Mouse (Mus musculus) limb, embryonic 14.5 days (tissue): Measurements from ENCODE around the gene Olfr836. TPM values are rescaled to one million over a fixed set of nuclear protein-coding genes. Genes with fewer than 3 reads are reported as not detected.
"Not testable (repeated sequence)": the region's sequence is repeated elsewhere in the genome, so short reads cannot be mapped to it uniquely, and the experiment has no call there.

Experiments
- ATAC-seq: fragments of 200-750 bp; cut with Nextera tagmentation; 2 replicates; pipeline ENCODE4 v1.8.0; 2017; ENCODE audit warnings: low read depth, moderate number of reproducible peaks, moderate TSS enrichment; ENCODE audit not compliant: low FRiP score
- DNase-seq: peaks from one replicate; pipeline ENCODE4 v3.0.0-alpha.2; 2015; ENCODE audit warnings: low spot score
- H3K27ac ChIP-seq: fragments of 300-500 bp; sonication (generic); replicated peaks from 2 replicates; pipeline ENCODE4 v1.5.1; 2014; ENCODE audit warnings: low read depth, mild to moderate bottlenecking, low read length, moderate library complexity, mixed read lengths
- H3K27me3 ChIP-seq: fragments of 300-500 bp; sonication (generic); 2 replicates; pipeline ENCODE4 v1.6.1; 2014; ENCODE audit warnings: low read length, mixed read lengths; ENCODE audit not compliant: control insufficient read depth, insufficient read depth
- H3K36me3 ChIP-seq: fragments of 300-500 bp; sonication (generic); 2 replicates; pipeline ENCODE4 v1.6.1; 2014; ENCODE audit warnings: mild to moderate bottlenecking, low read length, moderate library complexity, mixed read lengths; ENCODE audit not compliant: control insufficient read depth, insufficient read depth
- H3K4me1 ChIP-seq: fragments of 300-500 bp; sonication (generic); 2 replicates; pipeline ENCODE4 v1.6.1; 2014; ENCODE audit warnings: antibody characterized with exemption, low read length, mixed read lengths; ENCODE audit not compliant: control insufficient read depth, insufficient read depth
- H3K4me2 ChIP-seq: fragments of 300-500 bp; sonication (generic); replicated peaks from 2 replicates; pipeline ENCODE4 v1.6.1; 2014; ENCODE audit warnings: low read depth, mild to moderate bottlenecking, low read length, moderate library complexity; ENCODE audit not compliant: severe bottlenecking
- H3K4me3 ChIP-seq: fragments of 300-500 bp; sonication (generic); replicated peaks from 2 replicates; pipeline ENCODE4 v1.5.1; 2014; ENCODE audit warnings: low read length
- H3K9ac ChIP-seq: fragments of 300-500 bp; sonication (generic); 2 replicates; pipeline ENCODE4 v1.6.1; 2014; ENCODE audit warnings: mild to moderate bottlenecking, low read depth, low read length, moderate library complexity; ENCODE audit not compliant: severe bottlenecking
- H3K9me3 ChIP-seq: fragments of 300-500 bp; sonication (generic); 2 replicates; pipeline ENCODE4 v1.6.1; 2016; ENCODE audit warnings: low read length; ENCODE audit not compliant: control insufficient read depth
- POLR2A ChIP-seq: fragments of 200-500 bp; IDR thresholded peaks from 2 replicates; pipeline ENCODE4 v1.8.0; 2012; ENCODE audit warnings: inconsistent platforms, mild to moderate bottlenecking, moderate library complexity, borderline replicate concordance; ENCODE audit not compliant: insufficient read depth, insufficient read length; ENCODE audit errors: extremely low read depth
- WGBS: fragments of 180-500 bp; shearing (Covaris S2); extraction: QIAGEN DNeasy Blood & Tissue Kit; methylation state at CpG from one replicate; pipeline ENCODE4 v1.1.7; 2014; 5-methylcytosine and 5-hydroxymethylcytosine counted together
- polyA plus RNA-seq, 2 experiments: library from polyadenylated mRNA; depleted of rRNA in 1 of 2; stranded (reverse) in 1 of 2; unstranded in 1 of 2; fragments of >200 nt; fragmentation: Nextera tagmentation in 1 of 2; extraction: Ambion mirVana in 1 of 2; gene quantifications; 2 replicates each; pipeline versions ENCODE4 v1.2.1 to v1.2.3; 2012 to 2014

The Olfr836 gene
- polyA plus RNA-seq (2012; rRNA removed) (not detected in 2 replicates), polyA plus RNA-seq (2014; fragmentation: Nextera tagmentation; extraction: Ambion mirVana) (not detected in 2 replicates)

DNA sequence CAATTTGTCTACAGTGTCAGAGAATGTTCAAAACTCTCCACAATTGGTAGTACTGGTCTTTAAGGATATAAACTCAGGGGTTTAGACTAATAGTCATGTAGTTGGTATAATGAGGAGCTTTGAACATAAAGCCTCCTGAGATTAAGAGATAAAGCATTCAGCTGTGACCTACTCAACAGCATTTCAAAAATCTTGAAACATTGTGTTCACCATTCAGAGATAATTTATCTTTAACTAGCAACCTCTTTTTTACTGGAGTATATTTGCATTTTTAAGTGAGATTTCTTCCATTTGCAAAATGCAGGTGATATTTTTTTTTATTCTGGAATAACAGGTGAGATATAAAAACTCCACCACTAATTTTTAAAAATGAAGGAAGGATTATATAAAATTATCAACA is at the start of gene Olfr836:
Gene Olfr836, plus strand, starts transcription at position 301 of the 400 bp plus-strand sequence.
- H3K9me3 ChIP-seq = no peaks in the 10 kb centered on the region
- no peak within 1 kb of the TSS for H3K27ac ChIP-seq
- TF ChIP-seq POLR2A = no peak
- DNase-seq (no peak), ATAC-seq (no peak)
- H3K4me3 ChIP-seq = no peak within 1 kb of the TSS
- H3K36me3 ChIP-seq = no peaks in the 10 kb centered on the region
- H3K4me2 ChIP-seq = no peak within 1 kb of the TSS
- no peaks in the 10 kb centered on the region for H3K27me3 ChIP-seq
- H3K9ac ChIP-seq = no peak within 1 kb of the TSS
- H3K4me1 ChIP-seq = no peaks in the 10 kb centered on the region

DNA sequence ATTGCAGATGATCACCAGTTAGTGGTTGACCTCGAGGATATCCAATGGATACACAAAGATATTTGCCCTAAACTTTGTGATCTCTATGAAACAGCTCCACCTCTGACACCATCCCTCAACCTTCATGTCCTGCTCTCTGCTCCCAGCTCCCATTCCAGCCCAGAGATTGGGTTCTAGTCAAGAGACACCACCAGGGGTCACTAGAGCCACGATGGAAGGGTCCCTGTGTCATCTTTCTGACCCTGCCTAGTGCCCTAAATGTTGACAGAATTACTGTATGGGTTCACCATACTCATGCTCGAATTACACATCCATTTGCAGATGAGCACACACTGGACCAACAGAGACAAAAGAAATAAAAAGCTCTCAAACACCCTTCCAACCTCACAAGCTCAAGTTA is 35.2 kb upstream of the Olfr836 start:
- Histone ChIP-seq H3K27ac (no peak overlapping the region), H3K36me3 (no peaks in the 10 kb centered on the region), H3K9ac (no peak overlapping the region), H3K4me2 (no peak overlapping the region), H3K9me3 (no peaks in the 10 kb centered on the region), H3K4me1 (no peaks in the 10 kb centered on the region), H3K27me3 (no peaks in the 10 kb centered on the region), H3K4me3 (no peak overlapping the region)
- no peak for DNase-seq
- ATAC-seq = no peak
- no peak for TF ChIP-seq POLR2A
- 28% methylated on average over 3 of the region's 3 CpGs for WGBS

DNA sequence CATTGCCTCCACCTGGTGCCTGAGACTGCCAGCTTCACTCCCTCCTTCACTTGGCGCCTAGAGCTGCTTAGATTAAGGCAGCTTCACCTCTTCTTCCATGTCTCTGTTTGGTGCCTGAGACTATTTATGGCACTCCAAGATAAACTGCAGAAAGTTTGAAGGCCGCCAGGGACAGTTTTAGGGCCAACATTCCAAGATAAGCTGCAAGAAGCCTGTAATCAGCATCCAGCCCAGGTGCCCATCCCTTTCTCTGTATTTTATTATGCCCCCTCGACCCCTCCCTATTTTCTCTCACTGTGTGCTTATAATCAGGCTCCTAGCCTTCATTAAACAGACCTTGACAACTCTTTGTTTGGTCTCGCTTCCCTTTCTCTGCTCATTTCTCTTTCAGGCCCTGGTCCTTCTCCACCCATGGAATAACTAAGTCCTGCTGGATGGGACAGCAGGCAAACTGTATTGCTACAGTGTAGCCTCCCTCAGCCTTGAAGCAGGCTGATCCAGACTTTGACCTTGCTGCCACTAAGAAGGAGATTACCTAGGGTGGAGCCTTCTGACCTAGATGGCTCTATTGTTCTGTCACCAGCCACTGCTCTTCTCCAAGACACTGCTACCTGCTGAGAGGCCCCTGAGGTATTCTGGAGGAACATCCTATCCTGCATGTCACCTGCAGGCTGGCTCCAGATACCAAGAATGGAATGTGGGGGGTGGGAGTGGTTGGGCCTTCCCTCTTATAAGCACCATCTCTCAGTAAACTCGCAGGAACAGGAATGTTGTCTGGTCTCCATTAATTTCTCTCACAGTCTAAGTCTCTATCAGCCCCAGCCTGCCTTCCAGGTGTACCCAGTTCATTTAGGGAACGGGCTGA is 27.1 kb upstream of the Olfr836 start:
- 52% methylated on average over 6 of the region's 6 CpGs for WGBS
- not testable (repeated sequence) for H3K4me2 ChIP-seq, H3K27me3 ChIP-seq, H3K4me1 ChIP-seq, ATAC-seq, H3K27ac ChIP-seq, DNase-seq, H3K9ac ChIP-seq, H3K9me3 ChIP-seq, H3K36me3 ChIP-seq, H3K4me3 ChIP-seq

GRCm38 (mm10) chr9:19097286-19097685 is 22.9 kb upstream of the Olfr836 start:
- 94% methylated on average over 4 of the region's 4 CpGs for WGBS
- no peaks in the 10 kb centered on the region for H3K36me3 ChIP-seq
- DNase-seq = no peak

DNA sequence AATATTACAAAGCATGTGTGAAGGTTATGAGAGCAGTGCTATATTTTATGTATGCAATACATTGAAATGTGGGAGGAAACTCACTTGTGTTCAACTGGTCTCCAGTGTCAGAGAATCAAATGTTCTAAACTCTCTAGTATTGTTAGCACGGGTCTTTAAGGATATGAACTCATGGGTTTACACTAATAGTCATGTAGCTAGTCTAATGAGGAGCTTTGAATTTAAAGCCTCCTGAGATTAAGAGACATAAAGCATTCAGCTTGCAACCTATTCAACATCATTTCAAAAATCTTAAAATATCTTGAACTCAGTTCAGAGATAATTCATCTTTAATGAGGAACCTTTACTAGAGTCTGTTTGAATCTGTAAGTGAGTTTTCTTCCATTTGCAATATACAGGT is 15.8 kb downstream of the Olfr836 start, which contains the start of gene Olfr837:
Gene Olfr837, plus strand, starts transcription at position 301 of the 400 bp plus-strand sequence.
- ATAC-seq (no peak), DNase-seq (no peak)
- no peak within 1 kb of the TSS for H3K9ac ChIP-seq
- no peaks in the 10 kb centered on the region for H3K4me1 ChIP-seq
- H3K4me2 ChIP-seq = no peak within 1 kb of the TSS
- H3K4me3 ChIP-seq = no peak within 1 kb of the TSS
- H3K27me3 ChIP-seq = no peaks in the 10 kb centered on the region
- 79% methylated on average over 1 of the region's 1 CpGs for WGBS
- no peaks in the 10 kb centered on the region for H3K9me3 ChIP-seq
- H3K27ac ChIP-seq = no peak within 1 kb of the TSS
- no peaks in the 10 kb centered on the region for H3K36me3 ChIP-seq
- TF ChIP-seq POLR2A = no peak

More at GRCm38 (mm10) chr9:19097286-19097685, 22.9 kb upstream of the Olfr836 start:
- no peak for ATAC-seq
- no peak for TF ChIP-seq POLR2A
- no peaks in the 10 kb centered on the region for H3K4me1 ChIP-seq
- H3K27me3 ChIP-seq = no peaks in the 10 kb centered on the region
- no peak overlapping the region for H3K4me3 ChIP-seq
- H3K9me3 ChIP-seq = 0 out of 2 replicates have a peak, but pooled peaks cover 5% of the 10 kb centered on the region
- no peak overlapping the region for H3K9ac ChIP-seq
- H3K4me2 ChIP-seq = no peak overlapping the region
- no peak overlapping the region for H3K27ac ChIP-seq

Other genes with a start within 250 kb of the Olfr836 start
- gene Olfr830, start 245.7 kb upstream of the Olfr836 start, polyA plus RNA-seq (2012; rRNA removed) = not detected in 2 replicates
- not detected in 2 replicates for gene Olfr830, start 245.7 kb upstream of the Olfr836 start, polyA plus RNA-seq (2014; fragmentation: Nextera tagmentation; extraction: Ambion mirVana)
- gene Olfr832, start 183.3 kb upstream of the Olfr836 start, polyA plus RNA-seq (2012; rRNA removed) = not detected in 2 replicates
- not detected in 2 replicates for gene Olfr832, start 183.3 kb upstream of the Olfr836 start, polyA plus RNA-seq (2014; fragmentation: Nextera tagmentation; extraction: Ambion mirVana)
- not detected in 2 replicates for gene Olfr834, start 132.4 kb upstream of the Olfr836 start, polyA plus RNA-seq (2012; rRNA removed)
- gene Olfr834, start 132.4 kb upstream of the Olfr836 start, polyA plus RNA-seq (2014; fragmentation: Nextera tagmentation; extraction: Ambion mirVana) = not detected in 2 replicates
- gene Olfr835, start 87.6 kb upstream of the Olfr836 start, polyA plus RNA-seq (2012; rRNA removed) = not detected in 2 replicates
- gene Olfr835, start 87.6 kb upstream of the Olfr836 start, polyA plus RNA-seq (2014; fragmentation: Nextera tagmentation; extraction: Ambion mirVana) = not detected in 2 replicates
- gene Olfr837, start 15.9 kb downstream of the Olfr836 start, polyA plus RNA-seq (2012; rRNA removed) = not detected in 2 replicates
- gene Olfr837, start 15.9 kb downstream of the Olfr836 start, polyA plus RNA-seq (2014; fragmentation: Nextera tagmentation; extraction: Ambion mirVana) = not detected in 2 replicates
- gene Olfr839-ps1, start 56.9 kb downstream of the Olfr836 start, polyA plus RNA-seq (2012; rRNA removed) = not detected in 2 replicates
- not detected in 2 replicates for gene Olfr839-ps1, start 56.9 kb downstream of the Olfr836 start, polyA plus RNA-seq (2014; fragmentation: Nextera tagmentation; extraction: Ambion mirVana)
- gene Olfr843, start 131.6 kb downstream of the Olfr836 start, polyA plus RNA-seq (2012; rRNA removed) = not detected in 2 replicates
- not detected in 2 replicates for gene Olfr843, start 131.6 kb downstream of the Olfr836 start, polyA plus RNA-seq (2014; fragmentation: Nextera tagmentation; extraction: Ambion mirVana)
- not detected in 2 replicates for gene Olfr844, start 196.0 kb downstream of the Olfr836 start, polyA plus RNA-seq (2012; rRNA removed)
- not detected in 2 replicates for gene Olfr844, start 196.0 kb downstream of the Olfr836 start, polyA plus RNA-seq (2014; fragmentation: Nextera tagmentation; extraction: Ambion mirVana)
- gene Olfr845, start 216.1 kb downstream of the Olfr836 start, polyA plus RNA-seq (2012; rRNA removed) = not detected in 2 replicates
- not detected in 2 replicates for gene Olfr845, start 216.1 kb downstream of the Olfr836 start, polyA plus RNA-seq (2014; fragmentation: Nextera tagmentation; extraction: Ambion mirVana)
- gene Olfr846, start 243.6 kb downstream of the Olfr836 start, polyA plus RNA-seq (2012; rRNA removed) = not detected in 2 replicates
- gene Olfr846, start 243.6 kb downstream of the Olfr836 start, polyA plus RNA-seq (2014; fragmentation: Nextera tagmentation; extraction: Ambion mirVana) = not detected in 2 replicates